Mouse (Mus musculus) ES-E14 (cell line): ENCODE measurements around the gene Abcg1.

Source experiments
- MAFK ChIP-seq: IDR thresholded peaks from 2 replicates; pipeline ENCODE4 v1.6.1; 2014; ENCODE audit warnings: mild to moderate bottlenecking, low read depth, low read length, inconsistent platforms; ENCODE audit not compliant: insufficient read depth
- ZC3H11A ChIP-seq: IDR thresholded peaks from 2 replicates; pipeline ENCODE4 v1.6.1; 2012; ENCODE audit warnings: low read depth, mild to moderate bottlenecking, inconsistent platforms, low read length, borderline replicate concordance

DNA sequence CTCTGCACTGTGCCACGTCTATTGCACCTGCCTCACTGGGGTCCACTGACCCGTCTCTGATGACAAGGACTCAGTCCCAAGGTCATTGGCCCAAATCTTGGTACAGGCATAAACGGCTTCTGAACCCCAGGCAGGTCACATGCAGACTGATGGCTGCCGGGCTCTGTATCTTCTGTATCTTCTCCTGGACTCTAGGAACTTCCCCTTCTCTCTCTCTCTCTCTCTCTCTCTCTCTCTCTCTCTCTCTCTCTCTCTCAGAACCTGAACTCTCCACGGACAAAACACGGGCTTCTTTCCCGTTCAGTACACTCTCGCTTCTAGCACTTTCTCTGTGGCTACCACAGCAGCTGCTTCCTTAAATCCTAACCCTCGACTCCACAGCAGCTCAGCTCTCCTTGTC is 88.5 kb downstream of the Abcg1 start:
- TF ChIP-seq MAFK (no peak), ZC3H11A (no peak)
